Mouse (Mus musculus): ENCODE data around the gene Ppp1r15a. TPM values are rescaled to one million over a fixed set of nuclear protein-coding genes. Genes with fewer than 3 reads are reported as not detected.
"Not testable (repeated sequence)": the region's sequence is repeated elsewhere in the genome, so short reads cannot be mapped to it uniquely, and the experiment has no call there.

The Ppp1r15a gene
- polyA plus RNA-seq, 1 experiment: 32.5 TPM

GRCm38 (mm10) chr7:45488293-45489204 lies 37.5 kb downstream of the Ppp1r15a start, which contains the start of gene Dhdh:
TSS of gene Dhdh (minus strand) at chr7:45488805.
- Histone ChIP-seq H3K27me3 (ENCODE audit: control insufficient read depth, insufficient read depth, insufficient read length) (no peaks in the 10 kb centered on the region), H3K36me3 (ENCODE audit: control insufficient read depth, insufficient read depth) (no peaks in the 10 kb centered on the region), H3K79me3 (ENCODE audit: low read depth) (no peaks in the 10 kb centered on the region), H3K4me3 (ENCODE audit: insufficient read depth, poor library complexity, severe bottlenecking) (no peak within 1 kb of the TSS), H3K79me2 (ENCODE audit: control insufficient read depth, insufficient read depth) (no peaks in the 10 kb centered on the region), H3ac (ENCODE audit: control insufficient read depth, insufficient read length, low read depth) (no peak within 1 kb of the TSS)
- no peak for TF ChIP-seq MAX (IDR thresholded peaks at IDR 0.05)
- no peak for TF ChIP-seq MYOD1 (IDR thresholded peaks at IDR 0.05; ENCODE audit: control insufficient read depth, insufficient read length, low read depth)
- no peak for TF ChIP-seq USF1 (IDR thresholded peaks at IDR 0.05; ENCODE audit: low read depth)
- TF ChIP-seq CTCF (IDR thresholded peaks at IDR 0.05; ENCODE audit: control insufficient read depth, insufficient read depth, insufficient read length): no peak

- H3K36me3 ChIP-seq (ENCODE audit: control insufficient read depth, insufficient read depth): no peaks in the 10 kb centered on the region
- no peak overlapping the region for H3ac ChIP-seq (ENCODE audit: control insufficient read depth, insufficient read length, low read depth)
- no peak overlapping the region for H3K4me3 ChIP-seq (ENCODE audit: insufficient read depth, poor library complexity, severe bottlenecking)
- no peaks in the 10 kb centered on the region for H3K79me2 ChIP-seq (ENCODE audit: control insufficient read depth, insufficient read depth)
- TF ChIP-seq MYOG (IDR thresholded peaks at IDR 0.05; ENCODE audit: control insufficient read depth, extremely low read depth, insufficient read length): no peak
- no peak for TF ChIP-seq USF1 (IDR thresholded peaks at IDR 0.05; ENCODE audit: low read depth)
- TF ChIP-seq MAX (IDR thresholded peaks at IDR 0.05): no peak
- TF ChIP-seq CEBPB (IDR thresholded peaks at IDR 0.05; ENCODE audit: low read depth): no peak
- TF ChIP-seq MYOD1 (IDR thresholded peaks at IDR 0.05; ENCODE audit: control insufficient read depth, insufficient read length, low read depth): no peak
- TF ChIP-seq CTCF (IDR thresholded peaks at IDR 0.05; ENCODE audit: control insufficient read depth, insufficient read depth, insufficient read length): no peak
- no peak for TF ChIP-seq FOSL1 (IDR thresholded peaks at IDR 0.05; ENCODE audit: insufficient read depth, low read length, poor library complexity, severe bottlenecking)
- H3K79me3 ChIP-seq (ENCODE audit: low read depth): no peaks in the 10 kb centered on the region
- H3K27me3 ChIP-seq (ENCODE audit: control insufficient read depth, insufficient read depth, insufficient read length): no peaks in the 10 kb centered on the region
These were observed 38.2 kb downstream of the Ppp1r15a start for GRCm38 (mm10) chr7:45487861-45488292.

GRCm38 (mm10) chr7:45486761-45487415 lies 39.2 kb downstream of the Ppp1r15a start, which contains the start of gene Gm45808:
TSS of gene Gm45808 (minus strand) at chr7:45486811.
- Histone ChIP-seq H3K4me3 (ENCODE audit: insufficient read depth, poor library complexity, severe bottlenecking) (no peak within 1 kb of the TSS), H3K79me2 (ENCODE audit: control insufficient read depth, insufficient read depth) (no peaks in the 10 kb centered on the region), H3K36me3 (ENCODE audit: control insufficient read depth, insufficient read depth) (no peaks in the 10 kb centered on the region), H3ac (ENCODE audit: control insufficient read depth, insufficient read length, low read depth) (no peak within 1 kb of the TSS), H3K79me3 (ENCODE audit: low read depth) (no peaks in the 10 kb centered on the region), H3K27me3 (ENCODE audit: control insufficient read depth, insufficient read depth, insufficient read length) (no peaks in the 10 kb centered on the region)
- TF ChIP-seq MYOD1 (IDR thresholded peaks at IDR 0.05; ENCODE audit: control insufficient read depth, insufficient read length, low read depth) (no peak), CTCF (IDR thresholded peaks at IDR 0.05; ENCODE audit: control insufficient read depth, insufficient read depth, insufficient read length) (no peak), MAX (IDR thresholded peaks at IDR 0.05) (no peak), USF1 (IDR thresholded peaks at IDR 0.05; ENCODE audit: low read depth) (no peak), FOSL1 (IDR thresholded peaks at IDR 0.05; ENCODE audit: insufficient read depth, low read length, poor library complexity, severe bottlenecking) (no peak), CEBPB (IDR thresholded peaks at IDR 0.05; ENCODE audit: low read depth) (no peak), MYOG (IDR thresholded peaks at IDR 0.05; ENCODE audit: control insufficient read depth, extremely low read depth, insufficient read length) (no peak)

GRCm38 (mm10) chr7:45486158-45486557 lies 39.9 kb downstream of the Ppp1r15a start:
- Histone ChIP-seq H3K36me3 (ENCODE audit: control insufficient read depth, insufficient read depth) (no peaks in the 10 kb centered on the region), H3K79me2 (ENCODE audit: control insufficient read depth, insufficient read depth) (no peaks in the 10 kb centered on the region), H3K27me3 (ENCODE audit: control insufficient read depth, insufficient read depth, insufficient read length) (no peaks in the 10 kb centered on the region), H3ac (ENCODE audit: control insufficient read depth, insufficient read length, low read depth) (no peak overlapping the region), H3K79me3 (ENCODE audit: low read depth) (no peaks in the 10 kb centered on the region), H3K4me3 (ENCODE audit: insufficient read depth, poor library complexity, severe bottlenecking) (no peak overlapping the region)
- no peak for TF ChIP-seq MYOD1 (IDR thresholded peaks at IDR 0.05; ENCODE audit: control insufficient read depth, insufficient read length, low read depth)
- no peak for TF ChIP-seq CEBPB (IDR thresholded peaks at IDR 0.05; ENCODE audit: low read depth)
- TF ChIP-seq USF1 (IDR thresholded peaks at IDR 0.05; ENCODE audit: low read depth): no peak
- no peak for TF ChIP-seq MYOG (IDR thresholded peaks at IDR 0.05; ENCODE audit: control insufficient read depth, extremely low read depth, insufficient read length)

GRCm38 (mm10) chr7:45484985-45485384 lies 41.1 kb downstream of the Ppp1r15a start:
- not testable (repeated sequence) for H3K4me3 ChIP-seq (ENCODE audit: insufficient read depth, poor library complexity, severe bottlenecking); H3ac ChIP-seq (ENCODE audit: control insufficient read depth, insufficient read length, low read depth); H3K36me3 ChIP-seq (ENCODE audit: control insufficient read depth, insufficient read depth); H3K79me3 ChIP-seq (ENCODE audit: low read depth); H3K79me2 ChIP-seq (ENCODE audit: control insufficient read depth, insufficient read depth); H3K27me3 ChIP-seq (ENCODE audit: control insufficient read depth, insufficient read depth, insufficient read length)

GRCm38 (mm10) chr7:45482166-45482565 lies 43.9 kb downstream of the Ppp1r15a start:
- no peaks in the 10 kb centered on the region for H3K79me2 ChIP-seq (ENCODE audit: control insufficient read depth, insufficient read depth)
- no peaks in the 10 kb centered on the region for H3K27me3 ChIP-seq (ENCODE audit: control insufficient read depth, insufficient read depth, insufficient read length)
- H3ac ChIP-seq (ENCODE audit: control insufficient read depth, insufficient read length, low read depth): no peak overlapping the region
- no peak overlapping the region for H3K4me3 ChIP-seq (ENCODE audit: insufficient read depth, poor library complexity, severe bottlenecking)
- H3K36me3 ChIP-seq (ENCODE audit: control insufficient read depth, insufficient read depth): no peaks in the 10 kb centered on the region
- TF ChIP-seq USF1 (IDR thresholded peaks at IDR 0.05; ENCODE audit: low read depth) (no peak), MYOD1 (IDR thresholded peaks at IDR 0.05; ENCODE audit: control insufficient read depth, insufficient read length, low read depth) (no peak), CTCF (IDR thresholded peaks at IDR 0.05; ENCODE audit: control insufficient read depth, insufficient read depth, insufficient read length) (no peak), FOSL1 (IDR thresholded peaks at IDR 0.05; ENCODE audit: insufficient read depth, low read length, poor library complexity, severe bottlenecking) (no peak), MYOG (IDR thresholded peaks at IDR 0.05; ENCODE audit: control insufficient read depth, extremely low read depth, insufficient read length) (no peak)
- H3K79me3 ChIP-seq (ENCODE audit: low read depth): no peaks in the 10 kb centered on the region

Data from C2C12 (cell line).